Mouse (Mus musculus) stomach, postnatal 0 days (tissue): Measurements from ENCODE around the gene Arhgap18. TPM values are rescaled to one million over a fixed set of nuclear protein-coding genes. Genes with fewer than 3 reads are reported as not detected.

Source experiments
- ATAC-seq: fragments of 200-750 bp; cut with Nextera tagmentation; 2 replicates; pipeline ENCODE4 v1.8.0; 2017; ENCODE audit not compliant: low FRiP score, low TSS enrichment
- DNase-seq: peaks from one replicate; pipeline ENCODE4 v3.0.0-alpha.2; 2016; ENCODE audit warnings: low spot score
- H3K27ac ChIP-seq: fragments of 300-500 bp; sonication (generic); replicated peaks from 2 replicates; pipeline ENCODE4 v1.5.1; 2014; ENCODE audit warnings: mild to moderate bottlenecking, control low read depth
- H3K27me3 ChIP-seq: fragments of 300-500 bp; sonication (generic); 2 replicates; pipeline ENCODE4 v1.6.1; 2014; ENCODE audit warnings: low read length; ENCODE audit not compliant: control insufficient read depth, insufficient read depth
- H3K36me3 ChIP-seq: fragments of 300-500 bp; sonication (generic); 2 replicates; pipeline ENCODE4 v1.6.1; 2014; ENCODE audit warnings: low read length, mixed read lengths; ENCODE audit not compliant: control insufficient read depth, insufficient read depth
- H3K4me1 ChIP-seq: fragments of 300-500 bp; sonication (generic); replicated peaks from 2 replicates; pipeline ENCODE4 v1.6.1; 2014; ENCODE audit warnings: antibody characterized with exemption; ENCODE audit not compliant: control insufficient read depth, insufficient read depth
- H3K4me2 ChIP-seq: fragments of 300-500 bp; sonication (generic); replicated peaks from 2 replicates; pipeline ENCODE4 v1.6.1; 2014; ENCODE audit warnings: low read depth, mild to moderate bottlenecking, control low read depth, moderate library complexity
- H3K4me3 ChIP-seq: fragments of 300-500 bp; sonication (generic); 2 replicates; pipeline ENCODE4 v1.5.1; 2014; ENCODE audit warnings: low read depth, low read length, control low read depth
- H3K9ac ChIP-seq: fragments of 300-500 bp; sonication (generic); 2 replicates; pipeline ENCODE4 v1.6.1; 2014; ENCODE audit warnings: mild to moderate bottlenecking, low read length, control low read depth, mixed read lengths
- H3K9me3 ChIP-seq: fragments of 300-500 bp; sonication (generic); 2 replicates; pipeline ENCODE4 v1.6.1; 2016; ENCODE audit warnings: low read length; ENCODE audit not compliant: control insufficient read depth
- CTCF ChIP-seq: IDR thresholded peaks from 2 replicates; pipeline ENCODE4 v1.5.1; 2016; ENCODE audit warnings: antibody characterized with exemption, low read depth, mild to moderate bottlenecking, moderate library complexity
- EP300 ChIP-seq: optimal IDR thresholded peaks from 2 replicates; pipeline ENCODE3; 2016; ENCODE audit warnings: antibody characterized with exemption
- WGBS: fragments of 180-500 bp; shearing (Covaris S2); extraction: QIAGEN DNeasy Blood & Tissue Kit; methylation state at CpG from one replicate; pipeline ENCODE4 v1.1.7; 2014; 5-methylcytosine and 5-hydroxymethylcytosine counted together
- polyA plus RNA-seq: library from polyadenylated mRNA; unstranded; fragments of >200 nt; fragmentation: Nextera tagmentation; extraction: Ambion mirVana; gene quantifications from 2 replicates; pipeline ENCODE4 v1.2.1, GENCODE M21; 2015

The Arhgap18 gene
- polyA plus RNA-seq, 1 experiment from 2014 or later = 15.1 TPM

DNA sequence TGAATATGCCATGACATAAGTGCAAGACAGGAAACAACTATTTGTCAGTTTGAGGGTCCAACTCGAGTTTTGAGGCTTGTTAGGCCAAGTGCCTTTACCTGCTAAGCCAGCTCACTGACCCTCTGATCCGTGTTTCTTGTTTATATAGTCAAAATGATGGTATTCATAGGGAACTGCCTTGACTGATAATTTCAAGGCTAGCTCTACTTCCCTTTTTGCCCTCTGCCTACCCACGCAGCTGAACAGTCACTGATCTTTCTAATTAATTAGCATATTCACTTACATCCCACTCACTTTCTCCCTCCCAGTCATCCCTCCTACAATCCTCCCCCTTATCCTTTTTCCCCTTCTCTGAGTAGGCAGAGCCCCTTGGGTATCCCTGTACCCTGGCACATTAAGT, 2.4 kb upstream of the Arhgap18 start:
- Histone ChIP-seq H3K27me3 (no peaks in the 10 kb centered on the region), H3K4me1 (no peaks in the 10 kb centered on the region), H3K27ac (no peak overlapping the region), H3K4me2 (no peak overlapping the region), H3K9me3 (no peaks in the 10 kb centered on the region), H3K4me3 (no peak overlapping the region), H3K9ac (no peak overlapping the region), H3K36me3 (no peaks in the 10 kb centered on the region)
- ATAC-seq (no peak), DNase-seq (no peak)
- 78% methylated on average over 3 of the region's 3 CpGs for WGBS
- TF ChIP-seq EP300 (no peak), CTCF (no peak)

DNA sequence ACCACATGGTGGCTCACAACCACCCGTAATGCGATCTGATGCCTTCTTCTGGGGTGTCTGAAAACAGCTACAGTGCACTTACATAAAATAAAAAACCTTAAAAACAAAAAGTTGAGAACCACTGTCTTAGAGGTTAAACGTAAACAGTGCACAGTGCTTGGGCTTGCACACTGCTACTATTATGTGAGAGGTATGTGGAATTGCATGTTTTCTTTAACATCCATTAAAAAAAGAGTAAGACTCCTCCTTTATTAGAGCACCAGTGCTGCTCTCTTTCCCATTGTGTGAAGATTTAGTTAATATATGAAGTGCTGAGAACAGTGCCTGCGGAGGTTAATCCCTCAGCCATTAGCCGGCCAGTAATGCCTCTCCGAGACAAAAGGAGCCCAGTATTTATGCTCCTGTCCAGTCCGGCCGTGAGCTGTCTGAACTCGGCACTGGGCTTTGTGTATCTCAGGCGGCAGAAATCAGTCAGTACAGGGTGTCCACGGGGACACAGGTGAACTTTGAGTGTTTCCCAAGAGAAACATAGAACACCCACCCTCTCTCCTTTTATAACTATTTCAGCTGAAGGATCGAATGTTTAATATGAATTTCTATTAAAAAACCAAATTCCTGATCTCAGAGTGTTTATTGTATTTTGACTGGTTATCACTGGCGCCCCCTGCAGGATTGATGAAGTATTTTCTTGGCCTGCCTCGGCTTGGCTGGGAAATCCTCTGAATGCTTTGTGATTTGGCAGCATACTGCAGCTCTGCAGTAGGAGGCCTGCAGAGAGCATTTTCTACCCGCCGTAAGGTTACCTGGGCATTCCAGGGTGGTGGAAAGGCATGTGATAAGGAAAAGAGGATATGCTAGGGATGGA, 925 bp upstream of the Arhgap18 start:
- DNase-seq (peak; percentile 57), ATAC-seq (peak; percentile 65; the same call in 1 of the 2 replicates)
- peak; percentile 77 for TF ChIP-seq CTCF
- no peak for TF ChIP-seq EP300
- Histone ChIP-seq H3K36me3 (no peaks in the 10 kb centered on the region), H3K9ac (no peak overlapping the region), H3K4me2 (peak overlapping the region; percentile 17; the same call in 1 of the 2 replicates), H3K4me1 (no peaks in the 10 kb centered on the region), H3K27ac (no peak overlapping the region), H3K4me3 (no peak overlapping the region), H3K27me3 (no peaks in the 10 kb centered on the region), H3K9me3 (no peaks in the 10 kb centered on the region)
- 48% methylated on average over 16 of the region's 16 CpGs for WGBS

- Histone ChIP-seq H3K4me3 (no peak overlapping the region), H3K9ac (no peak overlapping the region), H3K27ac (no peak overlapping the region), H3K36me3 (no peaks in the 10 kb centered on the region), H3K9me3 (no peaks in the 10 kb centered on the region), H3K27me3 (no peaks in the 10 kb centered on the region), H3K4me2 (no peak overlapping the region), H3K4me1 (no peaks in the 10 kb centered on the region)
- no peak for TF ChIP-seq CTCF
- TF ChIP-seq EP300 = no peak
- WGBS = 83% methylated on average over 6 of the region's 6 CpGs
- ATAC-seq = no peak
- DNase-seq = no peak
Observed at GRCm38 (mm10) chr10:26754006-26754405, 785 bp downstream of the Arhgap18 start.

DNA sequence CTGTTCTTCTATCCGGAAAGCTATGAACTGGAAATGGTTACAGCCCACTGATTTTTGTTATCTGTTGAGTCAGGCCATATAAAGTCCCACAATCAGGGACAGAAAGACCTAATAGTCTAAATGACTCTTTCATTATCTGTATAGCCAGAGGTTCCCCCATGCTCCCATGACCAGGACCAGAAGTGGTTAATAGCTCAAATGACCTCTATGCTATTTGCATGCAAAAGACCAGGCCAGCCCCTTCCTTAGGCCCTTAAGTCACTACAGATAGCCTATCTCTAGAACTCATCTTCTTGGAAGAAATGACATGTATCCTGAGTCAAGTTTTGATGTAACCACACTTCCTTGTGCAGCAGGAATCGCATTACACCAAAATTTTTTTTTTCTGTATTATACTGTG, 4.0 kb downstream of the Arhgap18 start:
- Histone ChIP-seq H3K4me1 (no peaks in the 10 kb centered on the region), H3K27me3 (no peaks in the 10 kb centered on the region), H3K9ac (no peak overlapping the region), H3K4me2 (no peak overlapping the region), H3K4me3 (no peak overlapping the region), H3K36me3 (no peaks in the 10 kb centered on the region), H3K27ac (no peak overlapping the region), H3K9me3 (no peaks in the 10 kb centered on the region)
- TF ChIP-seq CTCF = no peak
- TF ChIP-seq EP300 = no peak
- DNase-seq = no peak
- no peak for ATAC-seq
- 93% methylated on average over 2 of the region's 2 CpGs for WGBS

GRCm38 (mm10) chr10:26759469-26759868, 6.2 kb downstream of the Arhgap18 start:
- DNase-seq (no peak), ATAC-seq (no peak)
- Histone ChIP-seq H3K36me3 (no peaks in the 10 kb centered on the region), H3K27ac (no peak overlapping the region), H3K27me3 (no peaks in the 10 kb centered on the region), H3K9ac (no peak overlapping the region), H3K4me2 (no peak overlapping the region), H3K9me3 (no peaks in the 10 kb centered on the region), H3K4me3 (no peak overlapping the region), H3K4me1 (no peaks in the 10 kb centered on the region)
- 52% methylated on average over 6 of the region's 6 CpGs for WGBS
- TF ChIP-seq EP300 (no peak), CTCF (no peak)

DNA sequence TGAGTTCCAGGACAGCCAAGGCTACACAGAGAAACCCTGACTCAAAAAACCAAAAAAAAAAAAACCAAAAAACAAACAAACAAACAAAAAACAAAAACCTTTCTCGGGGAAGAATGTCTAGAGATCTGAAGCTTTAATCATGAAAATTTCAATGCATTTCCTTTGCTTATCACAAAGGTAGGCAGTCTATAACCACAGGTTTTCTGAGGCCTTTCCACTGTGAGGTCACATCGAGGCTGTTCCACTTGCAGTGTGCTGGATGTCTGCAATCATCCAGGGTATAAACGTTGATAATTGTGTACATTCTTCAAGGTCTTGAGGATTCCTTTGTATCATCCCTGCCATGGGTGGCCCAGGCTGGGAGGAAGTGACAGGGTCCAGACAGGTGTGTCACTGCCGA, 7.9 kb downstream of the Arhgap18 start:
- no peak for DNase-seq
- TF ChIP-seq EP300 (no peak), CTCF (no peak)
- Histone ChIP-seq H3K27ac (no peak overlapping the region), H3K27me3 (no peaks in the 10 kb centered on the region), H3K4me1 (no peaks in the 10 kb centered on the region), H3K4me2 (no peak overlapping the region), H3K9ac (no peak overlapping the region), H3K36me3 (no peaks in the 10 kb centered on the region), H3K4me3 (no peak overlapping the region), H3K9me3 (no peaks in the 10 kb centered on the region)
- ATAC-seq = no peak
- 74% methylated on average over 4 of the region's 4 CpGs for WGBS
